8 mouse cellular contexts compared by ENCODE assay signal in the genomic region with DNA sequence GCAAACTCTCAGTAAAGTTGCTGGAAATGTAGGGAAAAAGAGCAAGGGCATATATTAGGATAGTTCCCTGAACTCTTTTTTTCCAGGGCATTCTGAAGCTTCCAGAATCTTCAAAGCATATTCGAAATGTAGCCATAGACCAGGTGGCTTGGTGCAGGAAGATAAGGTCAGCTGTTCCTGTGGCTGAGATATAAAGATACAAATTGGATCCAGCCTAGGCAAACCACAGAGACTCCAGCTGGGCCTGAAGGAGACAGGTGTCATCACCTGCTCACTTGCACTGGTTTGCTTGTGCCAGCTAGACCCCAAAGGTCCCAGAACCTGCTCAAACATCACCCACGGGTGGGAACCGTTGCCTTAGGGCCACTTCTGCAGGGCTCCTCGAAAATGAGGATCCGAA. TPM values are rescaled to one million over a fixed set of nuclear protein-coding genes. Genes with fewer than 3 reads are reported as not detected.
DNase-seq lines count a peak whose midpoint lies in the region; ATAC-seq lines count a peak whose summit lies in the region.

No protein-coding gene starts in this region.

- peak overlapping the region; percentile 70; the same call in 1 of the 2 replicates for H3K4me3 ChIP-seq in lung, embryonic 15.5 days
- peak overlapping the region; percentile 84 for H3K4me3 ChIP-seq in limb, embryonic 12.5 days (replicated peaks)
- peak overlapping the region; percentile 89; the same call in 1 of the 2 replicates for H3K4me3 ChIP-seq in stomach, embryonic 14.5 days (ENCODE audit: low read depth, low read length)

- H3K27me3 ChIP-seq in lung, embryonic 15.5 days = peaks cover 12% of the 10 kb centered on the region; the same call in 1 of the 2 replicates
- H3K27me3 ChIP-seq in limb, embryonic 12.5 days = no peaks in the 10 kb centered on the region
- H3K27me3 ChIP-seq in stomach, embryonic 14.5 days (ENCODE audit: control insufficient read depth, insufficient read depth, low read length) = no peaks in the 10 kb centered on the region

- WGBS in lung, embryonic 15.5 days = 76% methylated on average over 5 of the region's 5 CpGs
- WGBS in limb, embryonic 12.5 days = 84% methylated on average over 5 of the region's 5 CpGs
- WGBS in stomach, embryonic 14.5 days = 81% methylated on average over 5 of the region's 5 CpGs

- no peaks in the 10 kb centered on the region for H3K9me3 ChIP-seq in lung, embryonic 15.5 days
- no peaks in the 10 kb centered on the region for H3K9me3 ChIP-seq in limb, embryonic 12.5 days
- no peaks in the 10 kb centered on the region for H3K9me3 ChIP-seq in stomach, embryonic 14.5 days (ENCODE audit: control insufficient read depth, low read depth, low read length)

- peak; percentile 39 for DNase-seq in cerebellum, adult 11-12 months
- no peak for DNase-seq in cerebellum, adult 9-10 months
- DNase-seq in lung, postnatal 10 days = no peak
- no peak for DNase-seq in frontal cortex, adult 2 months (ENCODE audit: extremely low spot score in 1 of 2, low spot score in 1 of 2)

- H3K4me2 ChIP-seq in lung, embryonic 15.5 days = peak overlapping the region; percentile 92
- H3K4me2 ChIP-seq in limb, embryonic 12.5 days = peak overlapping the region; percentile 79
- peak overlapping the region; percentile 77; the same call in 1 of the 2 replicates for H3K4me2 ChIP-seq in stomach, embryonic 14.5 days (replicated peaks; ENCODE audit: low read depth, low read length)

- no peak for ATAC-seq in lung, embryonic 15.5 days (ENCODE audit: borderline replicate concordance, extremely low read depth, low FRiP score, low TSS enrichment)
- ATAC-seq in limb, embryonic 12.5 days (ENCODE audit: insufficient number of reproducible peaks, insufficient read depth, low FRiP score, low TSS enrichment, low read depth) = no peak
- ATAC-seq in stomach, embryonic 14.5 days (ENCODE audit: insufficient number of reproducible peaks, insufficient read depth, low FRiP score, low read depth) = no peak
- ATAC-seq in inflammation-experienced regulatory T-cells, adult 6 months = no peak

- H3K36me3 ChIP-seq in lung, embryonic 15.5 days = no peaks in the 10 kb centered on the region
- no peaks in the 10 kb centered on the region for H3K36me3 ChIP-seq in limb, embryonic 12.5 days
- no peaks in the 10 kb centered on the region for H3K36me3 ChIP-seq in stomach, embryonic 14.5 days (ENCODE audit: control insufficient read depth, insufficient read depth, low read length)

- H3K4me1 ChIP-seq in lung, embryonic 15.5 days = peaks cover 8% of the 10 kb centered on the region; the same call in 1 of the 2 replicates
- H3K4me1 ChIP-seq in limb, embryonic 12.5 days (replicated peaks) = peaks cover 13% of the 10 kb centered on the region; the same call in 1 of the 2 replicates
- H3K4me1 ChIP-seq in stomach, embryonic 14.5 days (ENCODE audit: control insufficient read depth, insufficient read depth, low read length) = peaks cover 7% of the 10 kb centered on the region; the same call in 1 of the 2 replicates

- no peak overlapping the region for H3K9ac ChIP-seq in lung, embryonic 15.5 days
- no peak overlapping the region for H3K9ac ChIP-seq in limb, embryonic 12.5 days (replicated peaks)
- no peak overlapping the region for H3K9ac ChIP-seq in stomach, embryonic 14.5 days (replicated peaks; ENCODE audit: low read depth, low read length)

- no peak overlapping the region for H3K27ac ChIP-seq in lung, embryonic 15.5 days
- no peak overlapping the region for H3K27ac ChIP-seq in limb, embryonic 12.5 days
- H3K27ac ChIP-seq in stomach, embryonic 14.5 days (ENCODE audit: low read length) = no peak overlapping the region

RNA-seq across cellular contexts. Expression of gene Klhl8, which starts 0.5 kb away (rescaled TPM):
- 10.2 and 10.8 TPM in 2 replicates for polyA plus RNA-seq in lung, embryonic 15.5 days (2015; fragmentation: Nextera tagmentation; extraction: Ambion mirVana)
- 13.2 and 13.8 TPM in 2 replicates for polyA plus RNA-seq in limb, embryonic 12.5 days (2016; fragmentation: Nextera tagmentation; extraction: Ambion mirVana)
- polyA plus RNA-seq in stomach, embryonic 14.5 days (2014; fragmentation: Nextera tagmentation; extraction: Ambion mirVana) = 15.0 and 15.8 TPM in 2 replicates
- under 1 TPM; 0.19 to 0.75 (median 0.49) TPM for polyA plus RNA-seq in inflammation-experienced regulatory T-cells, adult 6 months (2017; shearing (Covaris generic))
- polyA plus RNA-seq in frontal cortex, adult 2 months (2012; rRNA removed) = 28.9 and 29.4 TPM in 2 replicates
